Mouse (Mus musculus): ENCODE measurements around the gene Tmem38b.

DNA sequence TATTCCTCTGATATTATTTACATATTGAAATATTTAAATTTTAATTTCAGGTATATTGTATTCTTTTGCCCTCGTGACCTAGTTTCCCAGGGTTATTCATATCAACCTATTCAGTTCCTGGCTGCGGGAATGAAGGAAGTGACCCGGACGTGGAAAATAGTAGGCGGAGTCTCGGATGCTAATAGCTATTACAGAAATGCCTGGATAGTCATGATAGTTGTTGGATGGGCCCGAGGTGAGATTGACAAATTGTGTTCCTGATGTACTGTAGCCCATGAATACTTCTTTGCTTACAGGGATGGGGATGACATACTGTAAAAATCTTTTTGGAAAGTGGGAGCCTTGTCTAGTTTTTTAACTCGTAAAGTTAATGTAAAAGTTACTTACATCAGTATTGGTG lies 23.0 kb downstream of the Tmem38b start:
- TF ChIP-seq CTCF (conservative IDR thresholded peaks at IDR 0.05; ENCODE audit: low read length), result no peak
- no peak for TF ChIP-seq NANOG (IDR thresholded peaks at IDR 0.05; ENCODE audit: borderline replicate concordance, low read length)

All from E14TG2a.4 (cell line).